In the genomic region with DNA sequence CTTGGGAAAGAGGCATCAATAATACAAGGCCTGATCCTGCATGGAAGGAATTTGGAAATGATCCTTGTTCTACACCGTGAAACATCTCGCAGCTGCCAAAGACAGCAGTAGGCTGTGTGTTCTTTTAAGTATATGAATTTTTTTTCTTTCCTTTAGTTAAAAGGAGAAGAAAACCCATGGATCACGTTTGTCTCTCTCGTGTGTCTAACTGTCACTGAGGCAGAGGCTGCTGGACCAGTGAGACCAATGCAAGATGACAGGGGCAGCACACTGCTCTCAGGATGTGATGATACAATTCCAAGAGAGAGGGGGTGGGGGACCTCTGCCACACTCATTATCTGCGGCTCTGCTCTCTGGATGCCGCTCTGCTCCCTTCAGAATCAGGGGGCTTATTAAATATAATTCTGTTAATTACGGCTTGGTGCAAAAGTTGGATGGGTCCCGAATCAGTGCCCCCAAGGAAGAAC, we compare ENCODE assay signal across 17 mouse cellular contexts.
DNase-seq lines count a peak whose midpoint lies in the region; ATAC-seq lines count a peak whose summit lies in the region.
"Had no signal": no experiment of that assay in that cellular context is flagged by ENCODE, and none has a peak within 500 bp of the region (broad histone marks: within the 10 kb centered on the region; RNA-seq: fewer than 3 reads in every experiment).

No protein-coding gene starts in this region.

- H3K9me3 ChIP-seq in embryonic facial prominence, embryonic 11.5 days (replicated peaks; ENCODE audit: control insufficient read depth, low read length) = no peaks in the 10 kb centered on the region
- H3K9me3 ChIP-seq in hindbrain, embryonic 14.5 days (ENCODE audit: control insufficient read depth, low read length) = no peaks in the 10 kb centered on the region
- H3K9me3 ChIP-seq in midbrain, embryonic 15.5 days = no peaks in the 10 kb centered on the region
- H3K9me3 ChIP-seq: liver, embryonic 12.5 days; lung, embryonic 15.5 days had no signal

- no peaks in the 10 kb centered on the region for H3K4me1 ChIP-seq in embryonic facial prominence, embryonic 11.5 days (ENCODE audit: control insufficient read depth, insufficient read depth, low read length)
- 0 out of 2 replicates have a peak, but pooled peaks cover 11% of the 10 kb centered on the region for H3K4me1 ChIP-seq in hindbrain, embryonic 14.5 days (replicated peaks; ENCODE audit: control insufficient read depth, insufficient read depth, low read length)
- H3K4me1 ChIP-seq in midbrain, embryonic 15.5 days = peaks cover 20% of the 10 kb centered on the region
- H3K4me1 ChIP-seq: liver, embryonic 12.5 days; megakaryocyte, embryonic 14.5 days had no signal

- H3K36me3 ChIP-seq in embryonic facial prominence, embryonic 11.5 days (replicated peaks; ENCODE audit: control insufficient read depth, insufficient read depth, low read depth, low read length) = no peaks in the 10 kb centered on the region
- H3K36me3 ChIP-seq in hindbrain, embryonic 14.5 days (replicated peaks; ENCODE audit: control insufficient read depth, insufficient read depth) = no peaks in the 10 kb centered on the region
- H3K36me3 ChIP-seq in midbrain, embryonic 15.5 days (replicated peaks) = no peaks in the 10 kb centered on the region
- H3K36me3 ChIP-seq: liver, embryonic 12.5 days; lung, embryonic 15.5 days had no signal

- H3K27ac ChIP-seq in embryonic facial prominence, embryonic 11.5 days (replicated peaks; ENCODE audit: low read depth, low read length) = no peak overlapping the region
- H3K27ac ChIP-seq in hindbrain, embryonic 14.5 days = no peak overlapping the region
- peak overlapping the region; percentile 65 for H3K27ac ChIP-seq in midbrain, embryonic 15.5 days
- H3K27ac ChIP-seq: gastrocnemius, adult 2 months; liver, embryonic 12.5 days; lung, embryonic 15.5 days had no signal

- H3K9ac ChIP-seq in embryonic facial prominence, embryonic 11.5 days (replicated peaks; ENCODE audit: low read length) = no peak overlapping the region
- no peak overlapping the region for H3K9ac ChIP-seq in hindbrain, embryonic 14.5 days
- no peak overlapping the region for H3K9ac ChIP-seq in midbrain, embryonic 15.5 days
- H3K9ac ChIP-seq: liver, embryonic 12.5 days; lung, embryonic 15.5 days had no signal

- 46% methylated on average over 8 of the region's 8 CpGs for WGBS in embryonic facial prominence, embryonic 11.5 days
- 58% methylated on average over 8 of the region's 8 CpGs for WGBS in hindbrain, embryonic 14.5 days
- WGBS in midbrain, embryonic 15.5 days = 33% methylated on average over 8 of the region's 8 CpGs

- peak; percentile 57; the same call in 1 of the 2 replicates for ATAC-seq in frontal cortex, adult (ENCODE audit: low TSS enrichment)
- no peak; the same call in 1 of the 2 replicates for ATAC-seq in embryonic facial prominence, embryonic 11.5 days (replicated peaks; ENCODE audit: insufficient number of reproducible peaks, low FRiP score, low TSS enrichment, low read depth)
- peak; percentile 70; the same call in 1 of the 2 replicates for ATAC-seq in hindbrain, embryonic 14.5 days (ENCODE audit: low FRiP score)
- peak; percentile 89 for ATAC-seq in midbrain, embryonic 15.5 days (replicated peaks)
- ATAC-seq in CD4-positive, CD25-positive, alpha-beta regulatory T cell, adult 4 months = no peak
- ATAC-seq: liver, embryonic 12.5 days; Patski had no signal

- no peaks in the 10 kb centered on the region for H3K27me3 ChIP-seq in embryonic facial prominence, embryonic 11.5 days (ENCODE audit: control insufficient read depth, insufficient read depth, low read length)
- no peaks in the 10 kb centered on the region for H3K27me3 ChIP-seq in hindbrain, embryonic 14.5 days (ENCODE audit: control insufficient read depth, insufficient read depth, low read length)
- no peaks in the 10 kb centered on the region for H3K27me3 ChIP-seq in midbrain, embryonic 15.5 days (replicated peaks)
- H3K27me3 ChIP-seq: liver, embryonic 12.5 days; lung, embryonic 15.5 days; megakaryocyte, embryonic 14.5 days; Patski had no signal

- no peak overlapping the region for H3K4me2 ChIP-seq in embryonic facial prominence, embryonic 11.5 days (ENCODE audit: low read depth, low read length)
- H3K4me2 ChIP-seq in hindbrain, embryonic 14.5 days (replicated peaks) = no peak overlapping the region
- H3K4me2 ChIP-seq in midbrain, embryonic 15.5 days = no peak overlapping the region
- H3K4me2 ChIP-seq: liver, embryonic 12.5 days; lung, embryonic 15.5 days had no signal

- no peak overlapping the region for H3K4me3 ChIP-seq in embryonic facial prominence, embryonic 11.5 days (ENCODE audit: low read depth, low read length)
- H3K4me3 ChIP-seq in hindbrain, embryonic 14.5 days (replicated peaks; ENCODE audit: low read length) = no peak overlapping the region
- no peak overlapping the region for H3K4me3 ChIP-seq in midbrain, embryonic 15.5 days
- H3K4me3 ChIP-seq: erythroblast, embryonic 14.5 days; gastrocnemius, adult 2 months; liver, embryonic 12.5 days; lung, embryonic 15.5 days; megakaryocyte, embryonic 14.5 days had no signal

- DNase-seq in frontal cortex, postnatal 14 days (ENCODE audit: low spot score in 2 of 2) = no peak
- peak; percentile 15 for DNase-seq in embryonic facial prominence, embryonic 11.5 days (ENCODE audit: low spot score)
- no peak for DNase-seq in hindbrain, embryonic 14.5 days (ENCODE audit: low spot score)
- no peak for DNase-seq in urinary bladder, postnatal 14 days (ENCODE audit: low spot score)
- no peak for DNase-seq in thymus, postnatal 25 days
- DNase-seq: cerebellum, adult 18-20 months; gastrocnemius, adult 2 months; kidney, postnatal 25 days; right cerebral cortex, postnatal 25 days had no signal

Comparison
In these comparisons a context has a peak if more than half of its experiments do, and no peak if none do; other contexts are left out.
1. ATAC-seq: peak in frontal cortex, adult (single experiment), hindbrain, embryonic 14.5 days (single experiment) and midbrain, embryonic 15.5 days (single experiment); none in embryonic facial prominence, embryonic 11.5 days (single experiment) and CD4-positive, CD25-positive, alpha-beta regulatory T cell, adult 4 months (single experiment).